Mouse (Mus musculus): ENCODE measurements around the gene Ltc4s. TPM values are rescaled to one million over a fixed set of nuclear protein-coding genes. Genes with fewer than 3 reads are reported as not detected.
A peak's percentile ranks its signal among the peaks of the same experiment; 100 is the strongest.

Ltc4s gene
- 8.5 and 9.6 TPM in 2 replicates for polyA plus RNA-seq (2015; fragmentation: Nextera tagmentation; extraction: Ambion mirVana)

- ATAC-seq (replicated peaks; ENCODE audit: low FRiP score, low read depth) (no peak), DNase-seq (ENCODE audit: low spot score) (no peak)
- TF ChIP-seq CTCF (IDR thresholded peaks at IDR 0.05; ENCODE audit: low read depth) = no peak
- H3K27me3 ChIP-seq (ENCODE audit: insufficient read depth, low read length) = no peaks in the 10 kb centered on the region
- H3K4me2 ChIP-seq (ENCODE audit: low read length) = peak within 1 kb of the TSS; percentile 85
- H3K4me1 ChIP-seq (replicated peaks; ENCODE audit: insufficient read depth, low read length) = peaks cover 12% of the 10 kb centered on the region; the same call in 1 of the 2 replicates
- H3K4me3 ChIP-seq (replicated peaks; ENCODE audit: low read depth, low read length) = peak within 1 kb of the TSS; percentile 59
- 0 out of 2 replicates have a peak within 1 kb of the TSS, but pooled peaks have one; percentile 11 for H3K27ac ChIP-seq
- H3K9ac ChIP-seq (ENCODE audit: low read depth, low read length) = peak within 1 kb of the TSS; percentile 65
- peaks cover 17% of the 10 kb centered on the region for H3K36me3 ChIP-seq (ENCODE audit: insufficient read depth, low read length)
- 51% methylated on average over 10 of the region's 10 CpGs for WGBS
- no peaks in the 10 kb centered on the region for H3K9me3 ChIP-seq (replicated peaks; ENCODE audit: low read length)
Observed at GRCm38 (mm10) chr11:50238324-50238723, at the start of gene Ltc4s. TSS of gene Ltc4s (minus strand) at chr11:50238616.

- H3K27me3 ChIP-seq (ENCODE audit: insufficient read depth, low read length) = no peaks in the 10 kb centered on the region
- H3K4me1 ChIP-seq (replicated peaks; ENCODE audit: insufficient read depth, low read length) = no peaks in the 10 kb centered on the region
- 91% methylated on average over 1 of the region's 1 CpGs for WGBS
- H3K27ac ChIP-seq = no peak overlapping the region
- TF ChIP-seq CTCF (IDR thresholded peaks at IDR 0.05; ENCODE audit: low read depth) = no peak
- no peak overlapping the region for H3K4me3 ChIP-seq (replicated peaks; ENCODE audit: low read depth, low read length)
- H3K9me3 ChIP-seq (replicated peaks; ENCODE audit: low read length) = no peaks in the 10 kb centered on the region
- H3K36me3 ChIP-seq (ENCODE audit: insufficient read depth, low read length) = peaks cover 5% of the 10 kb centered on the region; the same call in 1 of the 2 replicates
- no peak overlapping the region for H3K9ac ChIP-seq (ENCODE audit: low read depth, low read length)
- ATAC-seq (replicated peaks; ENCODE audit: low FRiP score, low read depth) (no peak), DNase-seq (ENCODE audit: low spot score) (no peak)
- no peak overlapping the region for H3K4me2 ChIP-seq (ENCODE audit: low read length)
Observed at GRCm38 (mm10) chr11:50286428-50286827, 48.0 kb upstream of the Ltc4s start.

GRCm38 (mm10) chr11:50285696-50286095 is 47.3 kb upstream of the Ltc4s start:
- Histone ChIP-seq H3K9me3 (replicated peaks; ENCODE audit: low read length) (no peaks in the 10 kb centered on the region), H3K27ac (no peak overlapping the region), H3K36me3 (ENCODE audit: insufficient read depth, low read length) (peaks cover 7% of the 10 kb centered on the region; the same call in 1 of the 2 replicates), H3K4me3 (replicated peaks; ENCODE audit: low read depth, low read length) (no peak overlapping the region), H3K4me1 (replicated peaks; ENCODE audit: insufficient read depth, low read length) (no peaks in the 10 kb centered on the region), H3K27me3 (ENCODE audit: insufficient read depth, low read length) (no peaks in the 10 kb centered on the region), H3K9ac (ENCODE audit: low read depth, low read length) (no peak overlapping the region), H3K4me2 (ENCODE audit: low read length) (no peak overlapping the region)
- no peak for DNase-seq (ENCODE audit: low spot score)
- 95% methylated on average over 7 of the region's 7 CpGs for WGBS
- TF ChIP-seq CTCF (IDR thresholded peaks at IDR 0.05; ENCODE audit: low read depth) = no peak
- ATAC-seq (replicated peaks; ENCODE audit: low FRiP score, low read depth) = no peak

GRCm38 (mm10) chr11:50285263-50285662 is 46.8 kb upstream of the Ltc4s start:
- no peak overlapping the region for H3K4me2 ChIP-seq (ENCODE audit: low read length)
- no peaks in the 10 kb centered on the region for H3K27me3 ChIP-seq (ENCODE audit: insufficient read depth, low read length)
- no peak for DNase-seq (ENCODE audit: low spot score)
- H3K9ac ChIP-seq (ENCODE audit: low read depth, low read length) = no peak overlapping the region
- WGBS = 94% methylated on average over 5 of the region's 5 CpGs
- no peaks in the 10 kb centered on the region for H3K9me3 ChIP-seq (replicated peaks; ENCODE audit: low read length)
- no peaks in the 10 kb centered on the region for H3K4me1 ChIP-seq (replicated peaks; ENCODE audit: insufficient read depth, low read length)
- H3K27ac ChIP-seq = no peak overlapping the region
- H3K36me3 ChIP-seq (ENCODE audit: insufficient read depth, low read length) = peaks cover 9% of the 10 kb centered on the region; the same call in 1 of the 2 replicates
- no peak overlapping the region for H3K4me3 ChIP-seq (replicated peaks; ENCODE audit: low read depth, low read length)
- no peak for TF ChIP-seq CTCF (IDR thresholded peaks at IDR 0.05; ENCODE audit: low read depth)
- no peak for ATAC-seq (replicated peaks; ENCODE audit: low FRiP score, low read depth)

DNA sequence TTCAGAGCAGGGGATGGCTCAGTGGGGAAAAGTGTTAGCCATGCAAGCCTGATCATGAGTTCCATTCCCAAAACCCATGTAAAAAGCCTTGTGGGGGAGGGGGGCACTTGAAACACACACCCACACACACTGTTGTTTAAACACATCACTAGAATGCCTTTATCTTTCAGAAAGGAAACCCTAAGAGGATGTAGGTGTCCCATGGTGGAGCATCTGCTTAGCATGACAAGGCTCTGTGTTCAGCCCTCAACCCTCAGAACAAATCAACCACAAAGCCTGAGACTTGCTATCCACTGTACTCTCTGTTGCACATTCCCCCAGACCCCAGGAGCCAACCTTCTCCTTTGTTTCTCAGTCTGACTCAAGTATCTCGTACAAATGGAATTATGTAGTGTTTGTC is 41.6 kb upstream of the Ltc4s start:
- TF ChIP-seq CTCF (IDR thresholded peaks at IDR 0.05; ENCODE audit: low read depth) = no peak
- 88% methylated on average over 1 of the region's 1 CpGs for WGBS

DNA sequence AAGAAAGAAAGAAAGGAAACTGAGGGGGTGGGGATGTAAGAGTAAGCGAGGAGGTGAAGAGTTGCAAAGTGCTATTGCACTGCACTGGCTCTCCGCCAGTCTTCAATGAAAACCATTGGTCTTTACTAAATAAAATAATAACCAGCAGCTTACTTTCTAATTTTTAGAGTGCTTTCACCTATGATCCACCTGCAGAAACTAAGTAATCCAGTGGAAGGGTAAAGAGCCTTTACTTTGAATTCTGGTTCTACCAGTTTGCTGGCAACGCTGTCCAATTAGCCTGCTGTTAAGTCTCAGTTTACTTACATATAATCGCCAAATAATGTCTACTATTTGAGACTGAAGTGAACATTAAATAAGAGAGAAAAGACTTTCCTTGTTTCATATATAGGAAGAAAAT is 40.6 kb upstream of the Ltc4s start:
- no peak for TF ChIP-seq CTCF (IDR thresholded peaks at IDR 0.05; ENCODE audit: low read depth)
- no peak for ATAC-seq (replicated peaks; ENCODE audit: low FRiP score, low read depth)
- DNase-seq (ENCODE audit: low spot score) = no peak
- 0 out of 2 replicates have a peak, but pooled peaks cover 4% of the 10 kb centered on the region for H3K4me1 ChIP-seq (replicated peaks; ENCODE audit: insufficient read depth, low read length)
- H3K27me3 ChIP-seq (ENCODE audit: insufficient read depth, low read length) = no peaks in the 10 kb centered on the region
- peaks cover 4% of the 10 kb centered on the region; the same call in 1 of the 2 replicates for H3K36me3 ChIP-seq (ENCODE audit: insufficient read depth, low read length)
- H3K4me2 ChIP-seq (ENCODE audit: low read length) = no peak overlapping the region
- no peak overlapping the region for H3K4me3 ChIP-seq (replicated peaks; ENCODE audit: low read depth, low read length)
- H3K27ac ChIP-seq = no peak overlapping the region
- WGBS = 82% methylated on average over 4 of the region's 4 CpGs
- no peak overlapping the region for H3K9ac ChIP-seq (ENCODE audit: low read depth, low read length)
- H3K9me3 ChIP-seq (replicated peaks; ENCODE audit: low read length) = no peaks in the 10 kb centered on the region

More for the DNA sequence above, 41.6 kb upstream of the Ltc4s start:
- H3K4me3 ChIP-seq (replicated peaks; ENCODE audit: low read depth, low read length) = no peak overlapping the region
- 0 out of 2 replicates have a peak, but pooled peaks cover 4% of the 10 kb centered on the region for H3K4me1 ChIP-seq (replicated peaks; ENCODE audit: insufficient read depth, low read length)
- H3K36me3 ChIP-seq (ENCODE audit: insufficient read depth, low read length) = peaks cover 4% of the 10 kb centered on the region; the same call in 1 of the 2 replicates
- DNase-seq (ENCODE audit: low spot score) (no peak), ATAC-seq (replicated peaks; ENCODE audit: low FRiP score, low read depth) (no peak)
- no peak overlapping the region for H3K27ac ChIP-seq
- no peaks in the 10 kb centered on the region for H3K27me3 ChIP-seq (ENCODE audit: insufficient read depth, low read length)
- no peaks in the 10 kb centered on the region for H3K9me3 ChIP-seq (replicated peaks; ENCODE audit: low read length)
- H3K4me2 ChIP-seq (ENCODE audit: low read length) = no peak overlapping the region
- no peak overlapping the region for H3K9ac ChIP-seq (ENCODE audit: low read depth, low read length)

GRCm38 (mm10) chr11:50277706-50278105 is 39.3 kb upstream of the Ltc4s start:
- Histone ChIP-seq H3K27me3 (ENCODE audit: insufficient read depth, low read length) (no peaks in the 10 kb centered on the region), H3K4me2 (ENCODE audit: low read length) (no peak overlapping the region), H3K9ac (ENCODE audit: low read depth, low read length) (no peak overlapping the region), H3K9me3 (replicated peaks; ENCODE audit: low read length) (no peaks in the 10 kb centered on the region), H3K4me3 (replicated peaks; ENCODE audit: low read depth, low read length) (no peak overlapping the region), H3K27ac (no peak overlapping the region), H3K36me3 (ENCODE audit: insufficient read depth, low read length) (peaks cover 5% of the 10 kb centered on the region; the same call in 1 of the 2 replicates), H3K4me1 (replicated peaks; ENCODE audit: insufficient read depth, low read length) (0 out of 2 replicates have a peak, but pooled peaks cover 4% of the 10 kb centered on the region)
- no peak for DNase-seq (ENCODE audit: low spot score)
- 93% methylated on average over 6 of the region's 6 CpGs for WGBS
- TF ChIP-seq CTCF (IDR thresholded peaks at IDR 0.05; ENCODE audit: low read depth) = no peak
- no peak for ATAC-seq (replicated peaks; ENCODE audit: low FRiP score, low read depth)
